Mouse (Mus musculus) cerebellum, adult 9-11 months (tissue): ENCODE data around the gene Clec2g.

Source experiments
- DNase-seq: peaks from one replicate; pipeline ENCODE4 v3.0.0; 2022

The Clec2g gene

GRCm38 (mm10) chr6:129027451-129028248 lies 93.5 kb downstream of the Clec2g start:
- DNase-seq: no peak

- no peak for DNase-seq
Observed at GRCm38 (mm10) chr6:129030175-129030824, 96.1 kb downstream of the Clec2g start.

GRCm38 (mm10) chr6:129030964-129031363 lies 96.8 kb downstream of the Clec2g start:
- DNase-seq: no peak

GRCm38 (mm10) chr6:129033397-129033796 lies 99.2 kb downstream of the Clec2g start:
- DNase-seq: no peak
